Mouse (Mus musculus) retina, postnatal 1 day (tissue): Measurements from ENCODE around the gene Btbd11.

ENCODE experiments used
- DNase-seq: peaks from one replicate; pipeline ENCODE4 v3.0.0-alpha.2; 2012

Gene Btbd11

GRCm38 (mm10) chr10:85527722-85528121, 141.1 kb downstream of the Btbd11 start:
- DNase-seq, result no peak

GRCm38 (mm10) chr10:85533192-85533710, 146.6 kb downstream of the Btbd11 start:
- DNase-seq, result no peak

- no peak for DNase-seq
These were observed 151.6 kb downstream of the Btbd11 start for GRCm38 (mm10) chr10:85538051-85538753.

- peak; percentile 75 for DNase-seq
These were observed 153.0 kb downstream of the Btbd11 start for GRCm38 (mm10) chr10:85539510-85540120.

GRCm38 (mm10) chr10:85540311-85541093, 153.9 kb downstream of the Btbd11 start:
- DNase-seq, result no peak

GRCm38 (mm10) chr10:85541481-85541880, 154.9 kb downstream of the Btbd11 start:
- DNase-seq, result no peak

- no peak for DNase-seq
These were observed 155.4 kb downstream of the Btbd11 start for GRCm38 (mm10) chr10:85541892-85542630.

- DNase-seq, result no peak
These were observed 156.7 kb downstream of the Btbd11 start for GRCm38 (mm10) chr10:85543281-85543680.

GRCm38 (mm10) chr10:85544991-85545390, 158.4 kb downstream of the Btbd11 start:
- no peak for DNase-seq

GRCm38 (mm10) chr10:85555193-85555592, 168.6 kb downstream of the Btbd11 start:
- peak; percentile 23 for DNase-seq

- no peak for DNase-seq
These were observed 174.8 kb downstream of the Btbd11 start for GRCm38 (mm10) chr10:85561418-85561817.

- DNase-seq, result no peak
These were observed 184.8 kb downstream of the Btbd11 start for GRCm38 (mm10) chr10:85571456-85571855.

- DNase-seq, result no peak
These were observed 186.0 kb downstream of the Btbd11 start for GRCm38 (mm10) chr10:85572571-85572970.

GRCm38 (mm10) chr10:85577891-85578420, 191.3 kb downstream of the Btbd11 start:
- DNase-seq, result no peak

- DNase-seq, result no peak
These were observed 192.2 kb downstream of the Btbd11 start for GRCm38 (mm10) chr10:85578571-85579465.

- no peak for DNase-seq
These were observed 201.1 kb downstream of the Btbd11 start for GRCm38 (mm10) chr10:85587758-85588157.

GRCm38 (mm10) chr10:85590043-85590442, 203.4 kb downstream of the Btbd11 start:
- no peak for DNase-seq

GRCm38 (mm10) chr10:85591296-85591695, 204.7 kb downstream of the Btbd11 start:
- no peak for DNase-seq

- peak; percentile 47 for DNase-seq
These were observed 205.4 kb downstream of the Btbd11 start for GRCm38 (mm10) chr10:85591986-85592385.

- DNase-seq, result no peak
These were observed 209.7 kb downstream of the Btbd11 start for GRCm38 (mm10) chr10:85596301-85596700.

- DNase-seq, result no peak
These were observed 211.5 kb downstream of the Btbd11 start for GRCm38 (mm10) chr10:85598093-85598599.
